Mouse (Mus musculus): ENCODE data around the gene Mrm1. TPM values are rescaled to one million over a fixed set of nuclear protein-coding genes. Genes with fewer than 3 reads are reported as not detected.

Gene Mrm1
- polyA plus RNA-seq, 1 experiment from 2014 or later = 11.7 TPM

Other genes with a start within 250 kb of the Mrm1 start
- 6.8 and 7.6 TPM in 2 replicates for gene Dhrs11, start 9.5 kb upstream of the Mrm1 start, polyA plus RNA-seq (2016; fragmentation: Nextera tagmentation; extraction: Ambion mirVana)
- gene Ggnbp2, start 51.3 kb upstream of the Mrm1 start, polyA plus RNA-seq (2016; fragmentation: Nextera tagmentation; extraction: Ambion mirVana) = 69.2 and 79.1 TPM in 2 replicates
- 8.5 and 9.9 TPM in 2 replicates for gene Myo19, start 60.6 kb upstream of the Mrm1 start, polyA plus RNA-seq (2016; fragmentation: Nextera tagmentation; extraction: Ambion mirVana)
- gene Pigw, start 60.8 kb upstream of the Mrm1 start, polyA plus RNA-seq (2016; fragmentation: Nextera tagmentation; extraction: Ambion mirVana) = 2.6 and 2.8 TPM in 2 replicates
- 58.1 and 62.4 TPM in 2 replicates for gene Znhit3, start 96.9 kb upstream of the Mrm1 start, polyA plus RNA-seq (2016; fragmentation: Nextera tagmentation; extraction: Ambion mirVana)
- gene Car4, start 138.3 kb upstream of the Mrm1 start, polyA plus RNA-seq (2016; fragmentation: Nextera tagmentation; extraction: Ambion mirVana) = 4.5 and 4.7 TPM in 2 replicates